ENCODE assay signal across 24 mouse cellular contexts in genomic region chr16:11621664-11622063, GRCm38 (mm10).
DNase-seq lines count a peak whose midpoint lies in the region; ATAC-seq and TF ChIP-seq lines count a peak whose summit lies in the region.
"Had no signal": no experiment of that assay in that cellular context is flagged by ENCODE, and none has a peak within 500 bp of the region (broad histone marks: within the 10 kb centered on the region; RNA-seq: fewer than 3 reads in every experiment).

No protein-coding gene starts in this region.

- no peak overlapping the region for H3K4me2 ChIP-seq in lung, embryonic 14.5 days
- H3K4me2 ChIP-seq in forebrain, postnatal 0 days (ENCODE audit: low read depth) = no peak overlapping the region
- H3K4me2 ChIP-seq: heart, embryonic 13.5 days; midbrain, embryonic 15.5 days; neural tube, embryonic 15.5 days had no signal

- 60% methylated on average over 1 of the region's 1 CpGs for WGBS in lung, embryonic 14.5 days
- 71% methylated on average over 1 of the region's 1 CpGs for WGBS in forebrain, postnatal 0 days

- no peak for ATAC-seq in lung, embryonic 14.5 days (ENCODE audit: insufficient read depth)
- peak; percentile 63; the same call in 1 of the 2 replicates for ATAC-seq in common myeloid progenitor, adult 5-6 weeks (replicated peaks; ENCODE audit: low read depth, poor library complexity, severe bottlenecking)
- ATAC-seq in megakaryocyte-erythroid progenitor cell, adult 5-6 weeks (replicated peaks; ENCODE audit: low FRiP score, low TSS enrichment, poor library complexity, severe bottlenecking) = peak; percentile 68; the same call in 1 of the 2 replicates
- no peak for ATAC-seq in forebrain, postnatal 0 days
- ATAC-seq: hindbrain, postnatal 0 days; midbrain, embryonic 15.5 days had no signal

- H3K27me3 ChIP-seq in lung, embryonic 14.5 days (ENCODE audit: insufficient read depth, low read length) = no peaks in the 10 kb centered on the region
- no peaks in the 10 kb centered on the region for H3K27me3 ChIP-seq in forebrain, postnatal 0 days (ENCODE audit: insufficient read depth, low read length)
- H3K27me3 ChIP-seq: heart, embryonic 13.5 days; midbrain, embryonic 15.5 days; neural tube, embryonic 15.5 days had no signal

- H3K9me3 ChIP-seq in lung, embryonic 14.5 days (ENCODE audit: low read depth, low read length) = no peaks in the 10 kb centered on the region
- H3K9me3 ChIP-seq in forebrain, postnatal 0 days (ENCODE audit: low read length) = no peaks in the 10 kb centered on the region
- H3K9me3 ChIP-seq: G1E; heart, embryonic 13.5 days; midbrain, embryonic 15.5 days; neural tube, embryonic 15.5 days had no signal

- 0 out of 2 replicates have a peak, but pooled peaks have one; percentile 21 for TF ChIP-seq CTCF in lung, embryonic 14.5 days (IDR thresholded peaks at IDR 0.05; ENCODE audit: low read depth)
- TF ChIP-seq CTCF in forebrain, postnatal 0 days (IDR thresholded peaks at IDR 0.05; ENCODE audit: low read depth) = no peak

- DNase-seq in heart, adult 11 months = peak; percentile 81
- DNase-seq in heart, postnatal 10 days = no peak
- DNase-seq in lung, embryonic 14.5 days = no peak
- DNase-seq in lung, postnatal 4 days = no peak
- no peak for DNase-seq in forebrain, postnatal 0 days
- DNase-seq in urinary bladder, postnatal 4 days (ENCODE audit: low spot score in 2 of 2) = no peak
- DNase-seq: adrenal gland, postnatal 14 days; cerebellum, adult 11-12 months; cerebellum, postnatal 36 days; gastrocnemius, adult 2 months; heart, postnatal 4 days; kidney, adult 18-20 months; kidney, postnatal 14 days; left cerebral cortex, postnatal 4 days; right cerebral cortex, postnatal 14 days had no signal

- no peaks in the 10 kb centered on the region for H3K4me1 ChIP-seq in lung, embryonic 14.5 days (ENCODE audit: insufficient read depth)
- H3K4me1 ChIP-seq in forebrain, postnatal 0 days (ENCODE audit: insufficient read depth) = no peaks in the 10 kb centered on the region
- H3K4me1 ChIP-seq: heart, embryonic 13.5 days; midbrain, embryonic 15.5 days; neural tube, embryonic 15.5 days had no signal

- intact Hi-C loops in heart, postnatal 10 days (cut with DNase I) = no loop called here

- H3K36me3 ChIP-seq in lung, embryonic 14.5 days (ENCODE audit: insufficient read depth) = no peaks in the 10 kb centered on the region
- H3K36me3 ChIP-seq in forebrain, postnatal 0 days (ENCODE audit: insufficient read depth) = no peaks in the 10 kb centered on the region
- H3K36me3 ChIP-seq: forebrain, embryonic 10.5 days; G1E; heart, embryonic 13.5 days; midbrain, embryonic 15.5 days; neural tube, embryonic 15.5 days had no signal

- H3K9ac ChIP-seq in lung, embryonic 14.5 days = no peak overlapping the region
- no peak overlapping the region for H3K9ac ChIP-seq in forebrain, postnatal 0 days
- H3K9ac ChIP-seq: heart, embryonic 13.5 days; midbrain, embryonic 15.5 days; neural tube, embryonic 15.5 days had no signal

- no peak overlapping the region for H3K4me3 ChIP-seq in lung, embryonic 14.5 days (ENCODE audit: low read depth, low read length)
- H3K4me3 ChIP-seq in forebrain, postnatal 0 days (ENCODE audit: low read depth, low read length) = no peak overlapping the region
- H3K4me3 ChIP-seq: forebrain, embryonic 10.5 days; gastrocnemius, adult 2 months; heart, embryonic 13.5 days; midbrain, embryonic 15.5 days; myocyte; neural tube, embryonic 15.5 days had no signal

- H3K27ac ChIP-seq in lung, embryonic 14.5 days (ENCODE audit: low read depth) = no peak overlapping the region
- no peak overlapping the region for H3K27ac ChIP-seq in forebrain, postnatal 0 days (ENCODE audit: low read depth, low read length)
- H3K27ac ChIP-seq: forebrain, embryonic 10.5 days; gastrocnemius, adult 2 months; heart, embryonic 13.5 days; hindbrain, postnatal 0 days; midbrain, embryonic 15.5 days; neural tube, embryonic 15.5 days had no signal

Comparison
In these comparisons a context has a peak if more than half of its experiments do, and no peak if none do; other contexts are left out.
1. ATAC-seq: peak in common myeloid progenitor, adult 5-6 weeks (single experiment) and megakaryocyte-erythroid progenitor cell, adult 5-6 weeks (single experiment); none in lung, embryonic 14.5 days (single experiment) and forebrain, postnatal 0 days (single experiment).